Mouse (Mus musculus): Measurements from ENCODE around the gene Plcg2.

The Plcg2 gene

DNA sequence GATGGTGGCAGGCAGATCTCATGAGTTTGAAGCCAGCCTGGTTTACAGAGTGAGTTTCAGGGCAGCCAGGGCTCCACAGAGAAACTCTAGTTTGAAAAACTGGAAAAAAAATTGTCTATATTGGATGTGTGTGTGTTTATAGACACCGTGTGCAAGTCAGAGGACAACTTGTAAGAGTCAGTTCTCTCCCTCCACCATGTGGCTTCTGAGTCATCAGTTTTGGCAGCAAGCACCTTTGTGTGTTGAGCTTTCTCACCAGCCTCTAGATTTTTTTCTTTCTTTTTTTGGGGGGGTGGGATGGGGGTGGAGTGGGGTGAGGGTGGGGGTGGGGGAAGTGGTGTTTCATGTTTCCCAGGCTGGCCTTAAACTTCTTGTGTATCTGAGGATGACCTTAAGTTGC is 12.8 kb upstream of the Plcg2 start:
- no peak for DNase-seq (ENCODE audit: low read depth)

DNA sequence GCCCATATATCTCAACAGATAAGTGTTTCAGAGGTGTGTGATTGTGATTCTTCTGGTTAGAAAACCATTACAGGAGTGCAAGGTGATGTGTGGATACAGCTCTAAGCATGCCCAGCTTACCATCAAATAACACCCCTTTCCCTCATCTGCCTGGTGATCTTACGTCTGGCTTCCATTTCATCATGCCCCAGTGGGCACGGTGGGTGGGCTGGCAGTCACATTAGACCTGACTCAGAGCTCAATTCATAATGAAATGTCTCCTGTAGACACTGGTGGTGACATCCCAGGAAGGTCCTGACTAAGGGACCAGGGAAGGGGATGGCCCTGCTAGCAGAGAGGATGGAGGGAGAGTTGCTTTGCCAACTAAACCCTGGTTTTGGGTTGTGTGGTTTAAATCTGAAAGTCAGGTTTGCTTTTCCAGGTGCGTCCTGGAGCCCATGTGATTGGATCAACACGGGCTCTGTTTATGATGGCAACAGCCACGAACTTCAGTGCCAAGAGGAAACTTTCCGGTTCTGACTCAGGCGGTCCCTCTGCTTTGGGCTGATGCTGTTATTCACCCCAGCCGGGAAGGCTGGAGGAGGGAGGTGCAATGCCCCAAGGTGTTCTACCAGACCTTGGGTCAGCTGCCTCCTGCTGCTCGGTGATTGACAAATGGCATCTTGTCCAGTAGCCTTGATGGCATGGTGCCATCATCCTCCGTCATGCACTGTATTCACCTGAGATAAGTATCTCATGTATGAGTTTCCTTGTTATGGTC is 9.7 kb upstream of the Plcg2 start:
- no peak for DNase-seq (ENCODE audit: low read depth)

DNA sequence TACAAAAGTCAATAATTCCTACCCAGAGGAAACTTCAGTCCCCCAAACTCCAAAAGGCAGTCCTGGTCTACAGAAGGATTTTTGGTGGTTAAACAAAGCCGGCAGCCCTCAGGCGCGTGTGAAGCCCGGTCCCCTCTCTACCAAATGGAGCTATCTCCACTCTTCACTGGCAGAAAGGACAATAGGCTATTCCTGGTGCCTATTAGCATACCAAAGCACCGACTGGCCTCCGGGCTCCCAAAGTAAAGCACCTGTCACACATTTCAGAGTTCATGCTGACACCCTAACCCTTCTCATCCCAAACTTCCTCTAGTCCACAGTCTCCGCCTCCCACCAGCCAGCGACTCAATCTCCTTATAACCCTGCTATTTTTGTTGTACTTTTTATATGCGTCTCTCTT is 4.5 kb upstream of the Plcg2 start:
- no peak for DNase-seq (ENCODE audit: low read depth)

DNA sequence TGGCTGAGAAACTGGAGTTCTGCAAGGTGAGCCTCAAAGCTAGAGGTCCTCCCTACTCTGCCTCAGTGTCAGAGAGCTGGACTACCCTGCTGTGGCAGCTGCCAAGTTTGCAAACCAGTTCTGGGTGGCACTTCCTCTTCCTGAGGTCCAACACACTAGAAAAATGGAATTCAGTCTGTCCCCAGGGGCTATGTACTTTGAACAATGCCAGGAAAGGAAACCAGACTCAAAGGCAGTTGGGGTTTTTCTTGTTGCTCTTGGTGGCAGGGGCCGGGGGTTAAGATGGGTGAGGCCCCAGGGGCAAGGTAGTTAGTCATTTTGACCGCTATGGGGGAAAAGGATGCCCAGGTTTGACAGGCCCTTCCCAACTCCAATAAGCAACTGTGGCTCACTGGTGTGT is 3.2 kb upstream of the Plcg2 start:
- DNase-seq (ENCODE audit: low read depth): no peak

DNA sequence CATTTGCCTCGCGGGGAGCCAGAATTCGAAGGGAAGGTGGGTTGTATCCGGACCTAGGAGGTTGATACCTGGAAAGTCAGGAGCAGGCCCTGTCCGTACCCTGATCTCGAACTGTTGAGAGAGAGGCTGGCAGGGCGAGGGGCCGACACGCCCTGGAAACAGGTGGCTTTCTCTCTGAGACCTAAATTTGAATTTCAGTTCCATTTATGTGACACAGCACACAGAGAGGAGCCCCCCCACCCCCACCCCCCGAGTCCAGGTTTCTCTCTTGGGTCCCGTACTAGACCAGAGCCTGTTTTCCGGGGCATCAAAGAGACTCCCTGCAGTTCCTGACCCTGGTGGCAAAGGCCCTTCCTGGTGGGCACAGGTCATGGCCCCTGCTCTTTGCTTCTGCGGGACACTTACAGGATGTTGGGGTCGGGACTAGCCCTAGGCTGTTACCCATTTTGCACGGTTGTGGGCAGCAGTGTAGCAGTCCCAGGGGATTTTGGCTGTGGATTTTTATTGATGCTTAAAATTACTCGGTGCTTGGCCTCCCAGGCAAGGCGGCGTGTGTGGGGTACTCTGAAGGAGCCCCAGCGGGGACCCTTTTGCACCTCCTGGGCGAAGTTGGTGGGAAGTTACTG is 937 bp downstream of the Plcg2 start:
- no peak for DNase-seq (ENCODE audit: low read depth)

DNA sequence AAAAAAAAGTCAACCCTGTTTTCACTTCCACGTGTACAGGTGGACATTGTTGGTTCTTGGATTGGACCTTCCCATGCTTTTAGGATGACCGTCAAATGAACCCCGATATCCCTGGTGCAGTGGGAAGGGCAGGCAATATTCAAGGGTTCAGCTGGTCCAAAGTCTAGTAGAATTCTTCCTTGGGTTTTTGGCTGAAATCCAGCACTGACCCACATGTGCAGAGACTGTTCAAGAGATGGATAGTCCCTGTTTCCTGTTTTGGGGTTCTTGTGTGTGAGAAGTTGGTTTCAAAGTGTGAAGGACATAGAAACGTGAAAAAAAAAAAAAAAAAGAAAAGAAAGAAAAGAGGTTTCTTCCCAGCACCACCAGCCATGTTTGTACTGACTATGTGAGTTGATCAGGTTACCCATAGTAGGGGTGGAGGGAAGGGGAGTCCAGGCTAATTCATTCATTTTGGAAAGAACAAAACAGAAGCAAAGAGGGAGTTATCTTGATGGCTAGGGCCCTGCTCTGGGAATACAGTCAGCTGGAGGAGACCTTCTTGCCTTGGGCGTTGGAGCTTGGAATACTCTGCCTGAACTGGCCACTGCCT is 2.2 kb downstream of the Plcg2 start:
- DNase-seq (ENCODE audit: low read depth): no peak

DNA sequence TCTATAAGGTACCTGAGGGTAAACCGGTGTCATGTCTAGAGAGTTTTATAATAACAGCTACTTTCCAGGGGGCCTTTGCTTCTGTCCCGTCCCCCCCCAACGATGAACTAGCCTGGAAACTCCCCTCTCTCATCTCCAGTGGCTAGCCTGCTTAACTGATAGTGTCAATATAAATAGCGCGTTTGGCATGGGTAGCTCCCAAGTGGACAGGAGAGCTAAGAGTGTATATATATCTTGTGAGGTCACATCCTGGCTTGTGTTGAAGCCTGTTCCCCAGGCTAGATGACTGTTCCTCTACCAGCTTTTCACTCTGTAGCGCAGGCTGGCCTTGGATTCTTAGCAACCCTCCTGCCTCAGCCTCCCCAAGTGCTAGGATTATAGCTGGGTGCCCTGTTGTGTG is 3.2 kb downstream of the Plcg2 start:
- DNase-seq (ENCODE audit: low read depth): no peak

DNA sequence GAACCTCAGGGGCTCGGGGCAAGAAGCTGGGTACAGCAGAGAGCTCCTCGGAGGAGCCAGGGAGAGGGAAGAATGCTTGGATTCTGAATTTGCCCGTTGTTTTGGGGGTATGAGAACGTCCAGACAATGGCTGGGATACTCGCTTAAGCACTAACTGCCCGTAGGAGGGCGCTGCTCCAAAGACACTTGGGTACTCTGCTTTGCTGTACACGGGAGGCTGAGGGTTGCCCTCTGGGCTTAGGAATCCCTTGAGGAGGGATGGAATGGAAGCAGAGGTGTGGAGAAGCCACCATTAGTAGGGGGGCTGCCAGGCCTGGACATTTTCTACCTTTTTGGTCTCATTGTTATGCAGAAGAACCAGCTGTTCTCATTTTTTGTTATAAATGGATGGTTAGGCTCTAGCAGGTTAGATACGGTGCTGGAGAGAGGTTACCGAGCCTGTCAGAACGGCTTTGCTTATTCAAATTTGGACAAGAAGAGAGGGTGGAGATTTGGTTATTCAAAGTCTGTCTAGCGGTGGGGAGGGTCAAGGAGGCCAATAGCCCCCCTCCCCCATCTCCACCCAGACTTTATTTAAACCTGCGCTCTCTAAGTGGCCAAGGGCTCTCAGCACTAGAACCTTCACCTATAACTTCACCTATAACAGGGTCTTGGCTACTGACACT is 5.4 kb downstream of the Plcg2 start:
- no peak for DNase-seq (ENCODE audit: low read depth)

DNA sequence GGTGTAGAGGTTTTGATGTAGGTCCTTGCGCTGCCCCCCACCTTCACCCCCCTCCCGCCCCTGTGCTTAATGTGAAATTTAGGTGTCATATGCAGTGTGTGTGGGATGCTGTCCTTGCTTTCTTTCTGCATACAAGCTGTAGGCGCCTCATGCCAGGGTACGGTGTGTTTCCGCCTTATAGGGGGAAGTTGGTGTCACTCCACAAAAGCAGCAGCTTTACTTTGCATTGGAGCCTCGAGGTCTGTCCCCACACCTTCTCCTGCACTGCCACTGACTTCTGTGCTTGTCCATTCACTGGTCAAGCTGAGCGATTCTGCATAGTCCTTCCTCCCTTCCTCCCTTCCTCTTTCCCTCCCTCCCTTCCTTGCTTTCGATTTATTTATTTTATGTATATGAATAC is 9.6 kb downstream of the Plcg2 start:
- no peak for DNase-seq (ENCODE audit: low read depth)

DNA sequence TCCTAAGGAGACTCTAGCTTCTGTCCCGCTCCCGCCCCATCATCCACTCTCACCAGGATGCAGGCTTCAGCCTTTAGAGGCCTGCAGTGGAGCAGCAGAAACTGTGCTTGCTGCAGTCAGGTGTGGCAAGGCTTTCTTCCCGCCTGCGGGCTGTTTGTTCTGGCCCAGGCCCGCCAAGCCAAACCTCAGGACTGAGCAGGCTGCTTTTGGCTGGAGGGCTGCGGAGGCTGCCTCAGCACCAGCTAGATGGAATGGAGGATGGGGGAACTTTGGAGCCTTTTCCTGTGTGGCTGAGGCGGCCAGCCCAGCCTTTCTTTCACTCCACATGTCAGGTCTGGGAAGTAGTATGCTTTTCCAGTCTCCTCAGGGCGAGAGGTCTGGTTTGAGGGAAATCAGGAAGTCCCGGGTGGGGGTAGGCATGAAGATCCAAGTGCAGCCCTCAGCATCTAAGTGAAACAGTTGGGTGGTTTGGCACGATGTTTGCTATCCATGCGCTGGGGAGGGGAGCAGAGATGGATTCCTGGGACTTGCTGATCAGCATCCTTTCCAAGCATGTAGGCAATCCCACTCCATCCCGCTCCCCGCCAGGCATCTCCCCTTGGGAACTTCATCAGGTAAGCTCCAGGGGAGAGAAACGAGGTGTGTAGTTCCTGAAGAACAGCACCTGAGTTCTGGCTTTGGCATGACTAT is 18.9 kb downstream of the Plcg2 start:
- no peak for DNase-seq (ENCODE audit: low read depth)

DNA sequence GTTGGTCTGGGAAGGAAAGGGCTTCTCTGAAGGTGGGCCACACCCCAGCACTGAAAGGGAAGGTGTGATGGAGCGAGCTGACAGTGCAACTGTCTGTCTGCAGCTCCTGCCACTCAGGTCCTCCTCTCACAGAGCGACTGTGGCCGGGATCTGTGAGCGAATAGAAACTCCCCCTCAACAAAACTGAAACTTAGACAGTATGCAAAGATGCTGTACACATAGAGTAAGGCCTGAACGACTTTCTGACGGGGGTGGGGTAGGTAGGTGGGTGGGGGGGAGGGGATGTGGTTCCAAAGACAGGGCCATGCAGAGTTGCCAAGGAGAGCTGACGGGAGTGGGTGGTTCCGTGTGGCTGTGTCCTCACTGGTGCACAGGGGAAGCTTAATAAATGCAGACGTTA is 19.8 kb downstream of the Plcg2 start:
- no peak for DNase-seq (ENCODE audit: low read depth)

DNA sequence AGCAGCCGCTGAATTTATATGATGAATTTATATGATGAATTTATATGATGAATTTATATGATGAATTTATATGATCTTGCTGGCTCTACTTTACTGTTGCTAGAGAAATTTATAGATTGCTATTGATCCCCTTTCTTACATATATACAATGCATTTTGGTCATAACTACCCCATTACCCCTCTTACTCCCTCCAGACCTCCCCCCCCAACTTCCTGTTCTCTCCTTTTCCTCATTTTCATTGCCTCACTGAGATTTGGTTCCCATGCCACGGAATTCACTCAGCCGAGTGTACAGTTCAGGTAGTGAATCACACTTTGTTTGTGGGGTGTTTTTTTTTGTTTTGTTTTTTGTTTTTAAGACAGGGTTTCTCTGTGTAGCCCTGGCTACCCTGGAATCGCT is 20.8 kb downstream of the Plcg2 start:
- no peak for DNase-seq (ENCODE audit: low read depth)

DNA sequence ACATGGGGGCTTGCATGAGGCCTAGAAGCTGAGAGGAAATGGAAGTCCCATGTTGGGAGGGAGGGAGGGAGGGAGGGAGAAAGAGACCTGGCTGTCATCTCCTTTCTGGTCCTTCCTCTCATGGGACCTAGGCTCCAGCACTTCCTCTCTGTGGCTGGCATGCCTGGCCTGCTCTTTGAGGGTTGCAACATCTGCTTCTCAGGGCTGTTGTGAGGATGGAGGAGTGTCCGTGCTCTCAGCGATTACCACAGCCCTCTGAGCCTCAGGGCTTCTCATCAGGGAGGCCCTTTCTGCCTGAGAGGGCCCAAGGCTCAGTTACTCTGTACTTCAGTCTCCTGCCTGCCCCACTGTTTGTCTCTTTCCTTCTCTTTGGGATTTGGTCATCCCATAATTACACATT is 28.1 kb downstream of the Plcg2 start:
- DNase-seq (ENCODE audit: low read depth): no peak

DNA sequence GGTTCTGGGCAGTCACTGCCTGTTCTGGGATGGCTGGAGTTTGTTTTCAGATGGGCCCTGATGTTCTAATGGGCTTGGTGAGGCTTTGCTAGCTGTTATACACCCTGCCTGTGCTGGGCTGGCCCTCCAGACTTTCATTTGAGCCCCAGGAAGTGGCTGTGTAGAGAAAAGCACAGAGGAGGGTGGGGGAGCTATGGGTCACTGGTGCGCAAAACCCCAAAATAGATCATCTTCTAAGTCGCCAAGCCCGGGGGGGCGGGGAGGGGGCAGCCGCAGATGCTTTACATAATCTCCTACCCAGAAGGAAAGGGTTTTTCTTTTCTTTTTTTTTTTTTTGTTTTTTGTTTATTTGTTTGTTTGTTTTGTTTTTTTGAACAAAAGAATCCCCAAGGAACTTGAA is 29.9 kb downstream of the Plcg2 start:
- no peak for DNase-seq (ENCODE audit: low read depth)

DNA sequence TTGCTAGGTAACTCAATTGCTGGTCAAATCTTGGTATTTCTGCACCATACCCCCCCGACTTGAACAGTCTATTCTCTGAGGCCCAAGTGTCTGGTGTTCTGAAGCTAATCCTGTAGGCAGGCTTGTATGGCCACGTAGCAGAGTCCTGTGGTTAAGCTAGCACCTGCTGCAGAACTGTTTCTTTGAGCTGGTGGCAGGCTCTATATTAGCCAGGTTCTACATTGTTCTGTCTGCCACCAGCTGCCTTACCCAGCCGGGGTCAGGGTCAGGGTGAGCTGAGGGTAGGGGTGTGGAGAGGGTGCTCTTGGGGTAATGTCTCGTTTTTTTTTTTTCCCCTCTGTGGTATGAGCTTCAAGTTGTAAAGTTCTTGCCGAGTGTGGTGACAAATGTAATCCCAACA is 31.1 kb downstream of the Plcg2 start:
- DNase-seq (ENCODE audit: low read depth): no peak

DNA sequence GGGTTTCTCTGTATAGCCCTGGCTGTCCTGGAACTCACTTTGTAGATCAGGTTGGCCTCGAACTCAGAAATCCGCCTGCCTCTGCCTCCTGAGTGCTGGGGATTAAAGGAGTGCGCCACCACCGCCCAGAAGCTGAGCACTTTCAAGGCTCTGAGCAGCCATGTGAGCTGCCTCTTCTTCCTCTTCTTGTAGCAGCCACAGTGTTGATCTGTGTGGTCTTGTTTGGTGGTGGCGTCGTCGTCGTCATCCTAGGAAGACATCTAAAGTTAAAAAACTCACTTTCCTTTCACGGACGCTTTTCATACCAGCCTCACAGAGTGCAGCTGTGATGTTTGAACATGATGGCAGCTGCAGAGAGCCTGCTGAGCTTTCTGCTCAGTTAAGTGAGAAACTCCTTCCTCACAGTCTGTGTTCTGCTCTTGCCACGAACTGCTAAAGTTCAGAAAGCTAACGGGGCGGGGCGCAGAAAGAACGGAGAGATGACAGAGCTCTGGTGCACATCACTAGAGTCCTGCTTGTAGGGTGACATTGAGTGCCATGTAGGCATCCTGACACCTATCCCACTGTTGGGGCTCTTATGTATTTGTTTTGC is 34.4 kb downstream of the Plcg2 start:
- DNase-seq (ENCODE audit: low read depth): no peak

DNA sequence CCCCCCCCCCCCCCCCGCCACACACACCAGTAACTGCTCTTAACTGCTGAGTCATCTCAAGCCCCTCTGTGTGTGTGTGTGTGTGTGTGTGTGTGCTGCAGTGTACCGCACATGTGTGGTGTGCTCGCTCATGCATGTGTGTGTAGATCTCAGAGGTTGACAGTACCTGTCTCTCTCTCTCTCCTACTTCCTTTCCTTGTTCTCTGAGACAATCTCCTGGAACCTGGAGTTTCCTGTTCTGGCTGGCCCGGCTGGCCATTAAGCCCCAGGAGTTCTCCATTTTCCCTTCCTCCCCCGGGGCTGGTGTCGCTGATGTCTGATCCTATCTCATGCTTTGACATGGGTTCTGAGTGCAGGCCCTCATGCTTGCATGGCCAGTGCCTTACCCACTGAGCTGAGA is 38.8 kb downstream of the Plcg2 start:
- DNase-seq (ENCODE audit: low read depth): no peak

DNA sequence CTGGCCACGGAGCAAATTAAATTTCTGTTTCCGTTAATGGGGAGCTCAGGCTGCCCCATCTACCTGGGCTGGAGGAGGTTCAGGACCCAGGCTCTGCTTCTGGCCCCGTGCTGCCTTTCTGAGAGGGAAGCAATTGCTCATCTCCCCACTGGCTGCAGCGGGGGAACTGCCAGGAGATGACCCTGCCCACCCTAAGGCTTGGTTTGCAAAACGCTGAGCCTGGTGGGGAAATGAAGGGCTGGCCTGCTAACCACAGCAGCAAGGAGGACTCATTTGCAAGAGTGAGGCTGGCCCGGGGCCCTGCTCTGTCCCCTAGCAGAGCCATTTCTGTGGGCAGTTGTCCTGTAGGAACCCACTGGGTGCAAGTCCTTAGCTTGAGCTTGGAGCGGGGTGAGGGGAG is 39.7 kb downstream of the Plcg2 start:
- DNase-seq (ENCODE audit: low read depth): no peak

DNA sequence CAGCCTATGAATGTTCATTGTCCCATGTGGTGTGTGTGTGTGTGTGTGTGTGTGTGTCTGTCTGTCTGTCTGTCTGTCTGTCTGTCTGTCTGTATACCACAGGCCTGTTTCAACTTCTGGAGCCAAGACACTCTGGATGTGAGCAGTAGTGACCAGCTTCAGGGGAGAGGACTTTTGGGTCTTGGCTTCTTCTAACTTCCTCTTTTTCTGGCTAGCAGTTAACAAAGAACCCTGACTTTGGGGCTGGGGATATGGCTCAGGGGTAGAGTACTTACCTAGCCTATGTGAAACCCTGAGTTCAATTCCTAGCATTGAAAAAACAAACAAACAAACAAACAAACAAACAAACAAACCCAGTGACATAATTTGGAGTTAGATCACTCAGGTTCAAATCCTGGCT is 44.9 kb downstream of the Plcg2 start:
- no peak for DNase-seq (ENCODE audit: low read depth)

DNA sequence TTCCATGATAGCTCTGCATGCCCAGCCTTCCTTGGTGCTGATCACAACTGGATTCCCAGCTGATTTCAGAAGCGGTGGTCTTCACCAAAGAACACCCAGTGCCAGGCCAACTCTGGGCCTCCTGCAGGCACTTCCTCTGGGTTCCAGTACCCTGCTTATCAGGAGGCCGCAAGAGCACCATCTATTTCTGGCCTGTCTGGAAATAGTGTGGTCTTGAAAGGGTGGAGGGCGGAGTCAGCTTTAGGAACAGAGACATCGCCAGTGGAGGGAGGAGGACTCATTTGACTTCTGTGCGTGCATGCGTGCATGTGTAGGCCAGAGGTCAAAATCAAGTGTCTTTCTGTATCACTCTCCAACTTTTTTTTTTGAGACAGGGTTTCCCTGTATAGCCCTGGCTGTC is 45.7 kb downstream of the Plcg2 start:
- DNase-seq (ENCODE audit: low read depth): peak; percentile 37

DNA sequence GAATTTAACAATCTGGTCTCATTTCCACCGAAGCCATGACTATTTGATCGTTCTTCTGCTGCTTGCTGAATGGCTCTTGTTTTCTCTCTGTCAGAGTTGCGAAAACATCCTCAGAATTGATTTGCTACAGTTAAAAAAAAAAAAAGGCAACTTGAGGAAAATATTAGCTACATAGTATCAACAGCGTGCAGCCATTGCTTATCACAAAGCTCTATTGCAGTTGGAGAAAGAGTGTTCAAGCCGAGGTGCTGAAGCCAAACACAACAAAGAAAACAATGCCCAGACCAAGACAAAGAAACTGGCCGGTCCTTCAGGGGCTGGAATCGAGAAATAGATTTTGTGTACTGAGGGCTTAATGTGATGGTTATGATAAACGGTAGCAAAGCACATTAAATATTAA is 47.0 kb downstream of the Plcg2 start:
- no peak for DNase-seq (ENCODE audit: low read depth)

DNA sequence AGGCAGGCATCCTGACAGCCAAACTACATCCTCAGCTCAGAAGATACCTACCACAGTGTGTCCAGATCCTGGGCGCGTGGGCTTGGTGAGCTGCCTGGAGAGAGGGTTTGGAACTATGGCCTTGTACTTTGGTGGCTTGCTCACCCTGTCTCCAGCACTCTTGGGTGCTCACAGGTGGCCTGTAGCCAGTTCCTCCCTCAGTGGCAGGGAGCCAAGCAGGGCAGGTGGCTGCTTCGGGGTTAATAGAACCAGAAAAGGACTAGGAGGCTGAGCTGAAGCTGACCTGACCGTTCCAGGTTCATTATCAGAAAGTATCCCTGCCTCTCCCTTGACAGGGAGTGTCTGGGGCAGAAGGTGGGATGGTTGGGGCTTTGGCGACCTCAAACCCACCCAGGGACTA is 48.3 kb downstream of the Plcg2 start:
- DNase-seq (ENCODE audit: low read depth): no peak

Data from c-Kit-positive CD71-positive TER-119-negative erythroid progenitor cells, embryonic 14.5 days (primary cell).